Mouse (Mus musculus) gastrocnemius, postnatal 10 days (tissue): Measurements from ENCODE around the gene Cript. TPM values are rescaled to one million over a fixed set of nuclear protein-coding genes. Genes with fewer than 3 reads are reported as not detected.

Source experiments
- total RNA-seq, 2 experiments: library from RNA; stranded (reverse); gene quantifications; 2 replicates each; pipeline ENCODE4 v1.2.3; 2021

Gene Cript
- total RNA-seq, 2 experiments from 2014 or later, result 26.3 to 29.2 TPM

Other genes starting within 250 kb of the Cript start
- gene Tmem247, start 108.2 kb upstream of the Cript start, total RNA-seq, result not detected
- not detected for gene Atp6v1e2, start 77.7 kb upstream of the Cript start, total RNA-seq
- 100 to 1,000 TPM; 145 to 153 TPM for gene Rhoq, start 62.5 kb upstream of the Cript start, total RNA-seq
- 1 to 10 TPM; 3.8 to 4.1 TPM for gene Pigf, start 144 bp upstream of the Cript start, total RNA-seq
- 10 to 100 TPM; 12.3 to 15.0 TPM for gene Socs5, start 82.1 kb downstream of the Cript start, total RNA-seq
- 10 to 100 TPM; 22.9 to 26.3 TPM for gene Mcfd2, start 240.4 kb downstream of the Cript start, total RNA-seq